ENCODE assay signal across 22 mouse cellular contexts in the genomic region with DNA sequence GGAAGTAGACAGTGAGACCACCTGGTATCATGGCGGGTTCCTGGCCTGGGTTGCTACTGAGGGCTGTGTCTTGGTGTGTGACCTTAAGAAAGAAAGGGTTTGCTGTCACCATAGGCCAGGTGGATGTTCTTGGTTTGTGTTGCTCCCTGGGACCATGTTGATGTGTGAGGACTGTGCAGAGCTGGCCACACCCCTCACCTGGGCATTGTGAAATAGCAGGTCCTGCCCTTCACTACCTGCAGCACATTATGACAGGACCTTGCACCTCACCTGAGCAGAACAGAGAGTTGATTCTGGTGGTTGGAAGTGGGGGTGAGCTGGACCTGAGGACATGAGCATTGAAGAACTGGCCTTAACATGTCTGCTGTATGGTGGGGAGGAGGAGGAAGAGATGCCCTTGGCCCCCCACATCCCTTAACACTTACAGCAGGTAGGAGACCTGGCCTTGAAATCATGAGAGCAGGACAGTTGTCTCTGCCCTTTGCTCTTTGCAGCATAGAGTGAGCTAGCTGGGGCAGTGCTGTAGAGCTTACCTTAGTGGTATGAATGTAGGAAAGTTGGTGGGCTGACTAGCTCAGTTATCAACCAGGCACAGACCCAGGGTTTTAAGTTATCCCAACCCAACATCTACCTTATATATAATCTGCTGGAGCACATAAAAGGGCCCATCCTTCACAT.
"Had no signal": no experiment of that assay in that cellular context is flagged by ENCODE, and none has a peak within 500 bp of the region (broad histone marks: within the 10 kb centered on the region; RNA-seq: fewer than 3 reads in every experiment).

No protein-coding gene starts in this region.

- H3K4me2 ChIP-seq: liver, embryonic 13.5 days; liver, embryonic 15.5 days; lung, embryonic 15.5 days; midbrain, embryonic 15.5 days; neural tube, embryonic 13.5 days; neural tube, embryonic 15.5 days had no signal

- H3K9ac ChIP-seq: liver, embryonic 13.5 days; liver, embryonic 15.5 days; liver, postnatal 0 days; lung, embryonic 15.5 days; midbrain, embryonic 15.5 days; neural tube, embryonic 13.5 days; neural tube, embryonic 15.5 days had no signal

- H3K36me3 ChIP-seq: liver, embryonic 13.5 days; liver, embryonic 15.5 days; lung, embryonic 15.5 days; midbrain, embryonic 15.5 days; neural tube, embryonic 13.5 days; neural tube, embryonic 15.5 days had no signal

- H3K27ac ChIP-seq: liver, embryonic 13.5 days; liver, embryonic 15.5 days; lung, embryonic 15.5 days; macrophage; midbrain, embryonic 15.5 days; neural tube, embryonic 13.5 days; neural tube, embryonic 15.5 days had no signal

- ATAC-seq: liver, postnatal 0 days; lung, postnatal 0 days; midbrain, embryonic 15.5 days had no signal

- H3K9me3 ChIP-seq: liver, embryonic 13.5 days; liver, embryonic 15.5 days; lung, embryonic 15.5 days; megakaryocyte, embryonic 14.5 days; midbrain, embryonic 15.5 days; neural tube, embryonic 13.5 days; neural tube, embryonic 15.5 days had no signal

- DNase-seq: liver, embryonic 13.5 days; liver, postnatal 0 days; lung, adult 2 months; lung, postnatal 14 days; lung, postnatal 36 days; retina, postnatal 1 day; right cerebral cortex, adult 18-20 months; right cerebral cortex, postnatal 25 days; right cerebral cortex, postnatal 4 days; spleen, adult 18-20 months; thymus, adult 18-20 months; thymus, postnatal 14 days; thymus, postnatal 36 days had no signal

- H3K4me1 ChIP-seq: liver, embryonic 13.5 days; liver, embryonic 15.5 days; lung, embryonic 15.5 days; megakaryocyte, embryonic 14.5 days; midbrain, embryonic 15.5 days; neural tube, embryonic 13.5 days; neural tube, embryonic 15.5 days had no signal

- H3K4me3 ChIP-seq: liver, embryonic 13.5 days; liver, embryonic 15.5 days; lung, embryonic 15.5 days; megakaryocyte, embryonic 14.5 days; midbrain, embryonic 15.5 days; myocyte; neural tube, embryonic 13.5 days; neural tube, embryonic 15.5 days had no signal

- H3K27me3 ChIP-seq: liver, embryonic 13.5 days; liver, embryonic 15.5 days; lung, embryonic 15.5 days; megakaryocyte, embryonic 14.5 days; midbrain, embryonic 15.5 days; neural tube, embryonic 13.5 days; neural tube, embryonic 15.5 days had no signal
